Mouse (Mus musculus) CH12.LX (cell line): ENCODE results near the gene Slc35a5. TPM values are rescaled to one million over a fixed set of nuclear protein-coding genes. Genes with fewer than 3 reads are reported as not detected.

Experiments
- DNase-seq: peaks from one replicate; pipeline ENCODE4 v3.0.0-alpha.2; 2013; ENCODE audit errors: extremely low read depth
- H3K27ac ChIP-seq: 2 replicates; pipeline ENCODE4 v1.5.1; 2012; ENCODE audit warnings: low read depth, mild to moderate bottlenecking, control low read depth, moderate library complexity; ENCODE audit not compliant: insufficient read depth
- H3K27me3 ChIP-seq: replicated peaks from 2 replicates; pipeline ENCODE3; 2012; ENCODE audit warnings: inconsistent platforms
- H3K36me3 ChIP-seq, 2 experiments: replicated peaks in 1 of 2; 2 replicates each; pipeline versions ENCODE3 to v1.6.1; 2012; ENCODE audit warnings: inconsistent platforms in 1 of 2, low read length in 1 of 2, mild to moderate bottlenecking in 1 of 2, mixed read lengths in 1 of 2, moderate library complexity in 1 of 2; ENCODE audit not compliant: control insufficient read depth in 1 of 2, insufficient read depth in 1 of 2
- H3K4me1 ChIP-seq, 2 experiments: 2 replicates each; pipeline ENCODE4 v1.6.1; 2012; ENCODE audit warnings: inconsistent platforms in 1 of 2, moderate library complexity in 1 of 2; ENCODE audit not compliant: insufficient read depth in 2 of 2, control insufficient read depth in 1 of 2
- H3K4me2 ChIP-seq: 2 replicates; pipeline ENCODE4 v1.6.1; 2012; ENCODE audit warnings: low read depth, mild to moderate bottlenecking, control low read depth; ENCODE audit not compliant: poor library complexity, insufficient read depth, severe bottlenecking
- H3K4me3 ChIP-seq, 3 experiments: fragments of 150-350 bp in 1 of 3; sonication (generic) in 1 of 3; replicated peaks in 1 of 3; 2 replicates each; pipeline versions ENCODE3 to v1.5.1; 2011 to 2012; ENCODE audit warnings: low read depth in 2 of 3, low read length in 2 of 3, mild to moderate bottlenecking in 2 of 3, moderate library complexity in 2 of 3, control low read depth in 1 of 3, improper control_type of control experiment in 1 of 3, inconsistent platforms in 1 of 3, mixed read lengths in 1 of 3; ENCODE audit not compliant: poor library complexity in 1 of 3
- H3K79me2 ChIP-seq: replicated peaks from 2 replicates; pipeline ENCODE4 v1.6.1; 2012; ENCODE audit warnings: mild to moderate bottlenecking, moderate library complexity; ENCODE audit not compliant: control insufficient read depth, poor library complexity, insufficient read depth, severe bottlenecking; ENCODE audit errors: extremely low read depth
- H3K9ac ChIP-seq: 2 replicates; pipeline ENCODE4 v1.6.1; 2012; ENCODE audit warnings: low read depth, mild to moderate bottlenecking, control low read depth, moderate library complexity; ENCODE audit not compliant: insufficient read depth
- H3K9me3 ChIP-seq: replicated peaks from 2 replicates; pipeline ENCODE3; 2012; ENCODE audit warnings: low read length, inconsistent platforms, mixed read lengths
- CTCF ChIP-seq, 2 experiments: IDR thresholded peaks in 1 of 2; conservative IDR thresholded peaks in 1 of 2; 2 replicates each; pipeline ENCODE4 v1.5.1; 2011 to 2012; ENCODE audit warnings: low read depth in 2 of 2, low read length in 2 of 2, improper control_type of control experiment in 1 of 2, inconsistent platforms in 1 of 2, mild to moderate bottlenecking in 1 of 2, moderate library complexity in 1 of 2
- E2F4 ChIP-seq: IDR thresholded peaks from 2 replicates; pipeline ENCODE4 v1.6.1; 2011; ENCODE audit warnings: low read depth, low read length, improper control_type of control experiment; ENCODE audit not compliant: insufficient replicate concordance
- ELF1 ChIP-seq: IDR thresholded peaks from 2 replicates; pipeline ENCODE4 v1.6.1; 2014; ENCODE audit warnings: low read depth, mild to moderate bottlenecking, inconsistent platforms, low read length, improper control_type of control experiment
- EP300 ChIP-seq: IDR thresholded peaks from 2 replicates; pipeline ENCODE4 v1.6.1; 2011; ENCODE audit warnings: low read length, improper control_type of control experiment
- ETS1 ChIP-seq: conservative IDR thresholded peaks from 2 replicates; pipeline ENCODE4 v1.6.1; 2012; ENCODE audit warnings: low read depth, mild to moderate bottlenecking, inconsistent platforms, low read length, improper control_type of control experiment, moderate library complexity
- GABPA ChIP-seq: IDR thresholded peaks from 2 replicates; pipeline ENCODE4 v1.6.1; 2012; ENCODE audit warnings: low read depth, low read length, improper control_type of control experiment, inconsistent platforms; ENCODE audit not compliant: insufficient replicate concordance
- HCFC1 ChIP-seq: IDR thresholded peaks from 2 replicates; pipeline ENCODE4 v1.6.1; 2012; ENCODE audit warnings: low read depth, mild to moderate bottlenecking, inconsistent platforms, low read length, improper control_type of control experiment
- MAZ ChIP-seq: IDR thresholded peaks from 2 replicates; pipeline ENCODE4 v1.6.1; 2012; ENCODE audit warnings: low read depth, mild to moderate bottlenecking, inconsistent platforms, low read length, improper control_type of control experiment, moderate library complexity
- MXI1 ChIP-seq: IDR thresholded peaks from 2 replicates; pipeline ENCODE4 v1.6.1; 2011; ENCODE audit warnings: mild to moderate bottlenecking, low read depth, low read length, improper control_type of control experiment
- MYC ChIP-seq: IDR thresholded peaks from 2 replicates; pipeline ENCODE4 v1.6.1; 2011; ENCODE audit warnings: low read depth, mild to moderate bottlenecking, improper control_type of control experiment, low read length
- NELFE ChIP-seq: IDR thresholded peaks from 2 replicates; pipeline ENCODE4 v1.6.1; 2011; ENCODE audit warnings: low read depth, low read length, improper control_type of control experiment
- NRF1 ChIP-seq: IDR thresholded peaks from 2 replicates; pipeline ENCODE4 v1.6.1; 2014; ENCODE audit warnings: low read depth, mild to moderate bottlenecking, inconsistent platforms, low read length, improper control_type of control experiment, moderate library complexity
- RAD21 ChIP-seq: IDR thresholded peaks from 2 replicates; pipeline ENCODE4 v1.6.1; 2011; ENCODE audit warnings: low read depth, mild to moderate bottlenecking, low read length, improper control_type of control experiment, moderate library complexity
- SMC3 ChIP-seq: IDR thresholded peaks from 2 replicates; pipeline ENCODE4 v1.6.1; 2011; ENCODE audit warnings: low read depth, low read length, improper control_type of control experiment
- UBTF ChIP-seq: IDR thresholded peaks from 2 replicates; pipeline ENCODE4 v1.6.1; 2012; ENCODE audit warnings: low read depth, mild to moderate bottlenecking, inconsistent platforms, low read length, improper control_type of control experiment, moderate library complexity
- ZC3H11A ChIP-seq: IDR thresholded peaks from 2 replicates; pipeline ENCODE4 v1.6.1; 2012; ENCODE audit warnings: low read depth, mild to moderate bottlenecking, inconsistent platforms, low read length, improper control_type of control experiment
- ZMIZ1 ChIP-seq: IDR thresholded peaks from 2 replicates; pipeline ENCODE4 v1.6.1; 2012; ENCODE audit warnings: low read depth, mild to moderate bottlenecking, inconsistent platforms, low read length, improper control_type of control experiment
- ZNF384 ChIP-seq: IDR thresholded peaks from 2 replicates; pipeline ENCODE4 v1.6.1; 2012; ENCODE audit warnings: low read depth, low read length, improper control_type of control experiment, inconsistent platforms
- dilution Hi-C: fragments of 300-500 bp; cut with MboI; formaldehyde crosslinking; loops from 2 replicates; pipeline ENCODE4 v1.14.3; 2020; ENCODE audit warnings: low sequenced_read_pairs; ENCODE audit not compliant: extremely low pct_unique_long_range_greater_than_20kb, extremely low pct_ligation_motif_present
- in situ Hi-C: fragments of 300-500 bp; cut with MboI; formaldehyde crosslinking; loops from 3 replicates; pipeline ENCODE4 v1.14.3; 2019; ENCODE audit warnings: low sequenced_read_pairs, low pct_ligation_motif_present, low pct_unique_long_range_greater_than_20kb, mixed read lengths
- polyA plus RNA-seq: library from polyadenylated mRNA; unstranded; fragments of >175 nt; gene quantifications from 2 replicates; pipeline ENCODE4 v1.2.1, GENCODE M21; 2012; ENCODE audit warnings: low read depth; ENCODE audit not compliant: insufficient read length
- total RNA-seq, 2 experiments: library from RNA; depleted of rRNA; stranded (reverse); fragments of 300-350 nt in 1 of 2; fragments of >200 nt in 1 of 2; gene quantifications; 2 replicates each; pipeline ENCODE4 v1.2.3; 2012 to 2014

Gene Slc35a5
- total and polyA plus RNA-seq, 3 experiments = 6.1 to 14.8 (median 7.4) TPM

DNA sequence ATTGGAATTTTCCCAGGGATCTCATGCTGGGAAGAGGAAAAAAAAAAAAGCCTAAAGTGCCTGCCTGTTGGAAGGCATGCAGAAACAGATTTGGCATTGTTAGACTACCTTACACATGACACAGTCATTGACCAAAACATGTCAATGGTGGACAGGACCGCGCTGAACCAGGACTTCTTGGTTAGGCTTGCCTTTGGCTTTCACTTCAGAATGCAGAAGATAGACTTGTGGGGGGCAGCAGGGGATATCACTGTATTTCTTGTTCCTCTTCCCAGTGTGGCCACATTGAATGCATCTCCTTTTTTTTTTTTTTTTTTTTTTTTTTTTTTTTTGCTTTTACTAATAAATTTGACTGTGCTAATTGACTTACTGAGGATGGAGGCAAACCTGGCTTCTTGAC, 42.9 kb upstream of the Slc35a5 start:
- H3K27ac ChIP-seq = no peak overlapping the region
- H3K79me2 ChIP-seq = no peaks in the 10 kb centered on the region
- peaks cover 0 to 17% of the 10 kb centered on the region in 2 experiments; a peak in 2 of 4 replicates for H3K4me1 ChIP-seq
- no peaks in the 10 kb centered on the region for H3K36me3 ChIP-seq
- dilution Hi-C loops (no loop called here), in situ Hi-C loops (no loop called here)
- H3K27me3 ChIP-seq = no peaks in the 10 kb centered on the region
- no peaks in the 10 kb centered on the region for H3K9me3 ChIP-seq
- TF ChIP-seq MAZ = no peak
- no peak for TF ChIP-seq MYC
- TF ChIP-seq ZNF384 = peak; percentile 59; the same call in 1 of the 2 replicates
- TF ChIP-seq GABPA = no peak
- no peak for TF ChIP-seq HCFC1
- no peak for DNase-seq
- no peak overlapping the region for H3K4me2 ChIP-seq
- H3K4me3 ChIP-seq = no peak overlapping the region
- no peak overlapping the region for H3K9ac ChIP-seq

DNA sequence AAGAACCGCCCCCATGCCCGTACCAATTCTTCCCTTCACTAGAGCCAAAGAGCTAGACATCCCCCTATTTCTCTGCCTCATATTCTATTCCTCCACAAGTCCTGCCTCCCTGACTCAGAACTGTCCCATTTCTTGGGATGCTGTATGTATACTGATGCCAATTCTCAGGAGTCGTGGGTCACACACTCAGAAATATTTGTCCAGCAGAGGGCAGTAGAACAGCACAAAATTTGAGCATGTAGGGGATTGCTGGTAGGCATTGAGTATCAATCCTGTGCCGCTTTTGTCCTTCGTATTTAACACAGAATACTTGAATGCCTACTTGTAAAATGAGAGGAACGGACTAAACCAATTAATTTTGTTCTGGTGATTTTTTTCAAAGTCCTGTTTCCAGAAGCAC, 38.3 kb upstream of the Slc35a5 start:
- Histone ChIP-seq H3K79me2 (no peaks in the 10 kb centered on the region), H3K27me3 (no peaks in the 10 kb centered on the region), H3K4me1 (peaks cover 0 to 12% of the 10 kb centered on the region in 2 experiments; a peak in 2 of 4 replicates), H3K9me3 (no peaks in the 10 kb centered on the region), H3K4me2 (no peak overlapping the region), H3K27ac (no peak overlapping the region), H3K36me3 (no peaks in the 10 kb centered on the region), H3K4me3 (no peak overlapping the region), H3K9ac (no peak overlapping the region)
- DNase-seq = peak; percentile 89
- dilution Hi-C loops = no loop called here
- TF ChIP-seq ZMIZ1 (no peak), MXI1 (no peak), NELFE (no peak), RAD21 (peak; percentile 98), NRF1 (no peak), ELF1 (no peak), MAZ (no peak), CTCF (conservative IDR thresholded peaks at IDR 0.05 in 1 of 2, IDR thresholded peaks at IDR 0.05 in 1 of 2; ENCODE audit: low read depth in 2 of 2, low read length in 2 of 2) (peak; percentile 74 to 95), E2F4 (no peak), SMC3 (peak; percentile 97), EP300 (no peak), ZC3H11A (peak; percentile 87), UBTF (no peak), ETS1 (no peak)
- in situ Hi-C loops = loop anchor here (5.0 to 10.0 kb wide), 2 partner anchors 218 to 435 kb away; no protein-coding TSS in a partner anchor
